Comparison of ENCODE assay signal across 17 mouse cellular contexts in the genomic region with DNA sequence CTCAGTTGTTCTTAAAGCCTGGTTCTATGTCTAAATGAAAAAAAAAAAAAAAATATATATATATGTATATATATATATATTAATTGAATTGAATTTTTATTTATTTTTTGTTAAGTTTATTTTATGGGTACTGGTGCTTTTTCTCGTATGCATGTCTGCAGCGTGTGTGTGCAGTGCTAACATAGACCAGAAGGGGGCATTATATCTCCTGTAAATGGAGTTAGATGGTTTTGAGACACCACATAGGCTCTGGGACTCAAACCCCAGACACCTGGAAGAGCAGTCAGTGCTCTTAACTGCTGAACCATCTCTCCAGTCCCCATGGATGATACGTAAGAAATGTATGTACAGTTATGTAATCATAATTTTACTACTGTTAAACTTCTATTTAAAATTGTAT. TPM values are rescaled to one million over a fixed set of nuclear protein-coding genes. Genes with fewer than 3 reads are reported as not detected.
DNase-seq lines count a peak whose midpoint lies in the region; ATAC-seq lines count a peak whose summit lies in the region.
"Had no signal": no experiment of that assay in that cellular context is flagged by ENCODE, and none has a peak within 500 bp of the region (broad histone marks: within the 10 kb centered on the region; RNA-seq: fewer than 3 reads in every experiment).

No protein-coding gene starts in this region.

- ATAC-seq in cerebellum, adult (ENCODE audit: insufficient number of reproducible peaks, low FRiP score, low TSS enrichment), result no peak
- ATAC-seq: inflammation-experienced regulatory T-cells, adult 6 months; midbrain, embryonic 16.5 days had no signal

- peak; percentile 18 to 28 for DNase-seq in cerebellum, postnatal 10 days
- DNase-seq in cerebellum, postnatal 25 days, result no peak
- DNase-seq in thymus, postnatal 4 days, result peak; percentile 25
- DNase-seq in thymus, postnatal 0 days (ENCODE audit: low spot score), result no peak
- DNase-seq in ZHBTc4 (ENCODE audit: low read depth, low spot score), result peak; percentile 75
- DNase-seq in adrenal gland, postnatal 4 days (ENCODE audit: low spot score in 2 of 2), result no peak
- DNase-seq in right cerebral cortex, adult 18-20 months, result no peak
- DNase-seq: adrenal gland, adult 8-10 months; cerebellum, adult 18-20 months; kidney, adult 2 months; kidney, postnatal 10 days; lung, adult 2 months; lung, postnatal 36 days; thymus, postnatal 36 days had no signal

RNA-seq across cellular contexts. Expression of gene Usp16, which starts 4.2 kb away (rescaled TPM):
- 53.7 and 58.4 TPM in 2 replicates for polyA plus RNA-seq in thymus, postnatal 0 days (2015; fragmentation: Nextera tagmentation; extraction: Ambion mirVana)
- total RNA-seq in adrenal gland, postnatal 4 days (2021), result 10 to 100 TPM; 69.4 to 69.6 TPM

RNA-seq across cellular contexts. Expression of gene Rwdd2b, which starts 18.4 kb away (rescaled TPM):
- polyA plus RNA-seq in thymus, postnatal 0 days (2015; fragmentation: Nextera tagmentation; extraction: Ambion mirVana), result 19.8 and 23.1 TPM in 2 replicates
- total RNA-seq in adrenal gland, postnatal 4 days (2021), result 10 to 100 TPM; 10.2 to 10.6 TPM

RNA-seq across cellular contexts. Expression of gene Ltn1, which starts 26.3 kb away (rescaled TPM):
- 23.7 and 25.0 TPM in 2 replicates for polyA plus RNA-seq in thymus, postnatal 0 days (2015; fragmentation: Nextera tagmentation; extraction: Ambion mirVana)
- 10 to 100 TPM; 36.5 to 40.3 TPM for total RNA-seq in adrenal gland, postnatal 4 days (2021)

RNA-seq across cellular contexts. Expression of gene Cct8, which starts 36.9 kb away (rescaled TPM):
- polyA plus RNA-seq in thymus, postnatal 0 days (2015; fragmentation: Nextera tagmentation; extraction: Ambion mirVana), result 404 and 430 TPM in 2 replicates
- total RNA-seq in adrenal gland, postnatal 4 days (2021), result 100 to 1,000 TPM; 216 to 221 TPM

Comparison
In these comparisons a context has a peak if more than half of its experiments do, and no peak if none do; other contexts are left out.
1. DNase-seq: peak in cerebellum, postnatal 10 days (2 of 2), thymus, postnatal 4 days (single experiment) and ZHBTc4 (single experiment); none in cerebellum, postnatal 25 days (0 of 2), thymus, postnatal 0 days (single experiment), adrenal gland, postnatal 4 days (0 of 2) and right cerebral cortex, adult 18-20 months (single experiment).